Mouse (Mus musculus) forebrain, embryonic 16.5 days (tissue): Measurements from ENCODE around the gene Srcin1. TPM values are rescaled to one million over a fixed set of nuclear protein-coding genes. Genes with fewer than 3 reads are reported as not detected.
A peak's percentile ranks its signal among the peaks of the same experiment; 100 is the strongest.

ENCODE experiments used
- ATAC-seq: fragments of 200-750 bp; cut with Nextera tagmentation; 2 replicates; pipeline ENCODE4 v1.8.0; 2017; ENCODE audit warnings: mild to moderate bottlenecking, moderate library complexity
- H3K27ac ChIP-seq: fragments of 300-500 bp; sonication (generic); 2 replicates; pipeline ENCODE4 v1.5.1; 2014; ENCODE audit warnings: low read length, control low read depth
- H3K27me3 ChIP-seq: fragments of 300-500 bp; sonication (generic); replicated peaks from 2 replicates; pipeline ENCODE4 v1.6.1; 2014; ENCODE audit warnings: low read length; ENCODE audit not compliant: control insufficient read depth, insufficient read depth
- H3K36me3 ChIP-seq: fragments of 300-500 bp; sonication (generic); 2 replicates; pipeline ENCODE4 v1.6.1; 2014; ENCODE audit not compliant: control insufficient read depth, insufficient read depth
- H3K4me1 ChIP-seq: fragments of 300-500 bp; sonication (generic); replicated peaks from 2 replicates; pipeline ENCODE4 v1.6.1; 2014; ENCODE audit warnings: low read length; ENCODE audit not compliant: control insufficient read depth, insufficient read depth
- H3K4me2 ChIP-seq: fragments of 300-500 bp; sonication (generic); 2 replicates; pipeline ENCODE4 v1.6.1; 2014; ENCODE audit warnings: mild to moderate bottlenecking, low read length, control low read depth
- H3K4me3 ChIP-seq: fragments of 300-500 bp; sonication (generic); replicated peaks from 2 replicates; pipeline ENCODE4 v1.5.1; 2014; ENCODE audit warnings: mild to moderate bottlenecking, low read length, control low read depth
- H3K9ac ChIP-seq: fragments of 300-500 bp; sonication (generic); replicated peaks from 2 replicates; pipeline ENCODE4 v1.6.1; 2014; ENCODE audit warnings: low read depth, low read length, control low read depth
- H3K9me3 ChIP-seq: fragments of 300-500 bp; sonication (generic); 2 replicates; pipeline ENCODE4 v1.6.1; 2016; ENCODE audit warnings: low read length; ENCODE audit not compliant: control insufficient read depth
- WGBS: fragments of 180-500 bp; shearing (Covaris S2); extraction: QIAGEN DNeasy Blood & Tissue Kit; methylation state at CpG from one replicate; pipeline ENCODE4 v1.1.7; 2014; 5-methylcytosine and 5-hydroxymethylcytosine counted together
- polyA plus RNA-seq: library from polyadenylated mRNA; unstranded; fragments of >200 nt; fragmentation: Nextera tagmentation; extraction: Ambion mirVana; gene quantifications from 2 replicates; pipeline ENCODE4 v1.2.1, GENCODE M21; 2015

The Srcin1 gene
- polyA plus RNA-seq, 1 experiment from 2014 or later, result 9.9 TPM

DNA sequence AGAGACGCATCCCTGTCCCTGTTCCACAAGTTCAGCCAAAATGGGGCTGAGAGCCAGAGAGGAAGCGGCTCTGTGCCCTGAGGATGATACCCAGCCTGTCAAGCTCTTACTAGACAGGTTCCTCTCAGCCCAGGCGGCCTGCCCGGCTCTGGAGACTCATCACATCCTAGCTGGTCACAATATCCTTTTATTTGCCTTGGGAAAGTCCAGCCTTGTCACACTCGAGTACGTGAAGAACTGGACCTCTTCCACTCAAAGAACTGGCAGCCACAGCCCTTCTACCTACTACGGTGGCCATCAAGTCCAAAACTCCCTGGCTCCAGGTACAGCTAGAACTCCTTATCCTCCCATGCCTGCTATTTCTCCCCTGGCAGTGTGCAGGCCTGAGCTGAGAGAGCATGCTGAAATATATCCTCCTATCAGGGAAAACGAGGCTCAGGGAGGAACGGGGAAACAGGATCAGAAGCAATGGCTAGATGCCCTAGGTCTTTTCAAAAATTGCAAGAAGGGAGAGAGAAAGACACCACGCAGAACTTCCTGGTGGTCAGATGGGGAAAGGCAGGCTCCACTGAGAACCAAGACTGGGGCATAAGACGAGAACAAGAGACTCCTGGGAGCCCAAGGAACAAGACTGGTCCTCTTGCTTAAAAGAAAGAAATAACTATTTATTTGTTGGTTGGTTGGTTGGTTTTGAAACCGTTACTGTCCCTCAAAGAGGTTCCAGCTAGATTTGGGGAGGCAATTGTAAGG lies 27.9 kb downstream of the Srcin1 start:
- Histone ChIP-seq H3K9me3 (no peaks in the 10 kb centered on the region), H3K4me1 (peaks cover 43% of the 10 kb centered on the region), H3K4me2 (no peak overlapping the region), H3K4me3 (no peak overlapping the region), H3K9ac (no peak overlapping the region), H3K27ac (no peak overlapping the region), H3K36me3 (no peaks in the 10 kb centered on the region), H3K27me3 (0 out of 2 replicates have a peak, but pooled peaks cover 2% of the 10 kb centered on the region)
- WGBS, result 67% methylated on average over 12 of the region's 12 CpGs
- no peak for ATAC-seq

DNA sequence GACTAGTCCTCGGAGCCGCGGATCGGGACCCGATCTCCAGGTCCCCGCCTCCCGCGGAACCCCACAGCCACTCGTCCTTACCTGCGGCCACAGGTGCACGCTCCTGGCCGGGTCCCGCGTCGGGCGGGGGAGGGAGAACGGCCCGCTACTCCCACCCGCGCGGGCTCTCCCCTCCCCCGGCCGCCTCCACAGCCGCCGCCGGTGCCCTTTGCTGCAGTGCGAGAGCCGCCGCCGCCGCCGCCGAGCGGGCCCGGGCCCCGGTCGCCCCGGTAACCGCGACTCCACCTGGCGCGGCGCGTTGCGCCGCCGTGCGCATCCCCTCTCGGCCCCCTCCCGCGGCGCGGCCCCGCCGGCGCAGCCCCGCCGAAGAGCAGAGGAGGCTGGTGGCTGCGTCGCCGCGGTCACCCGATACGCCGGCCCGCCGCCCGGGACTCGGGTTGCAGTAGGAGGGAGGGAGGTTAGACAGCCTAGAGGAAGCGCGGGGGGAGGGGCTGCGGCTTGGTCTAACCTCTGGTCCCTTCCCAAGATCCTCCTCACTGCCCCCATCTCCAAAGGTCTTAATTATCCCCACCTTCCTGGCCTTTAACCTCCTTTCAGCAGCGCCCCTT lies 29.1 kb downstream of the Srcin1 start:
- peak overlapping the region; percentile 50 for H3K4me3 ChIP-seq
- peak overlapping the region; percentile 90 for H3K4me2 ChIP-seq
- no peaks in the 10 kb centered on the region for H3K9me3 ChIP-seq
- H3K36me3 ChIP-seq, result no peaks in the 10 kb centered on the region
- under 1% methylated on average over 37 of the region's 73 CpGs for WGBS
- ATAC-seq, result peak; percentile 49
- 0 out of 2 replicates have a peak, but pooled peaks cover 2% of the 10 kb centered on the region for H3K27me3 ChIP-seq
- H3K9ac ChIP-seq, result peak overlapping the region; percentile 66
- H3K27ac ChIP-seq, result no peak overlapping the region
- peaks cover 42% of the 10 kb centered on the region for H3K4me1 ChIP-seq

DNA sequence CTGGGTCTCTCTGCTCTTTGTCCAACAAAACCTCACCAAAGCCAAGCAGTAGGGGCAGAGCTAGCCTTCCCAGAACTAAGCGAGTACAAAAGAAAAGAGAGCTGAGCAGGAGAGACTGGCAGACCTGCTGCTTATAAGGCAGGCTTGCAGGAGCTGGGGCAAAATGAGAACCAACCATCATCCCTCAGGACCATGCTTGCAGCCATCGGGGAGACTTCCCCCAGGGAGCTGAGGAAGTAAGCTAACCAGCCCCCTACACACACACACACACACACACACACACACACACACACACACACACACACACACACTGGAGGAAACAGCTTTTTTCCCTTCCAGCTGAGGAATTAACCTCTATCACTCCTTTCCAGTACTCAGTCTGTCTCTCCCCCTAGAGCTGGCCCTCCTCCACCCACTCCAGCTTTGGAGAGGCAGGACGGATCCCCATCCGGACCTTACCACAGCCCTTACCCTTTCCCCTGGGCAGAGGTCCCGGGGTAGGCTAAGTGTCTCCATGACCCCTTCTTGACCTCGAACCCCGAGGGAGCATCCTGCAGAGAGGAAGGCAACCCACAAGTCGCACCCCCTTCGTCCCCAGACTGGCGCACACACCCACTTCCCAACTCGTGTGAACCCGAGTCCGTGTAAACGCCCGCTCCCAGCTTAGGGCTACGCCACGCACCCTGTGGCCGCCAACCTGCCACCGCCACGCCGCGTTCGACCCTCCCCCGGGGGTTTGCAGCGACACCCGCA lies 30.0 kb downstream of the Srcin1 start:
- 7% methylated on average over 26 of the region's 26 CpGs for WGBS
- H3K9ac ChIP-seq, result peak overlapping the region; percentile 66
- H3K27ac ChIP-seq, result no peak overlapping the region
- no peaks in the 10 kb centered on the region for H3K9me3 ChIP-seq
- H3K27me3 ChIP-seq, result 0 out of 2 replicates have a peak, but pooled peaks cover 2% of the 10 kb centered on the region
- peaks cover 41% of the 10 kb centered on the region for H3K4me1 ChIP-seq
- no peaks in the 10 kb centered on the region for H3K36me3 ChIP-seq
- peak overlapping the region; percentile 90 for H3K4me2 ChIP-seq
- H3K4me3 ChIP-seq, result peak overlapping the region; percentile 50
- ATAC-seq, result no peak

DNA sequence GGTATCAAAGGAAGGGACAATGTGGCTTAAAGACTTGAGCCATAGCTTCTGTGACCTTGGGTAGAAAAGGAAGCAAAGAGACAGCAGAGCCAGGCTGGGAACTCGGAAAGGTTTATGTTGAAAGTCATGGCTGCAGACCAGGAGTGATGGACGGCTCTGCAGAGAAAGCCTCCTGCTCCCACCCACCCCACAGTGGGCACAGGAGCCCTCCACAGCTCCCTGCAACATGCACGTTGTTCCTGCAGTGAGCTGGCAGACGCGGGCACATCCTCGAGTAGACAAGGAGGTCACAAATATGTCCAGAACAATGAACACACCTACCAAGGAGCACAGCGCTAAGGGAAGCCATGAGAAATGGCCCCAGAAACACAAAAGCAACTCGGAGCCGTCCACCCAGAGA lies 32.1 kb downstream of the Srcin1 start:
- no peak overlapping the region for H3K4me2 ChIP-seq
- H3K9ac ChIP-seq, result no peak overlapping the region
- no peak overlapping the region for H3K4me3 ChIP-seq
- H3K36me3 ChIP-seq, result no peaks in the 10 kb centered on the region
- WGBS, result 78% methylated on average over 9 of the region's 9 CpGs
- H3K27ac ChIP-seq, result no peak overlapping the region
- ATAC-seq, result no peak
- no peaks in the 10 kb centered on the region for H3K9me3 ChIP-seq
- H3K27me3 ChIP-seq, result 0 out of 2 replicates have a peak, but pooled peaks cover 2% of the 10 kb centered on the region
- H3K4me1 ChIP-seq, result peaks cover 51% of the 10 kb centered on the region

DNA sequence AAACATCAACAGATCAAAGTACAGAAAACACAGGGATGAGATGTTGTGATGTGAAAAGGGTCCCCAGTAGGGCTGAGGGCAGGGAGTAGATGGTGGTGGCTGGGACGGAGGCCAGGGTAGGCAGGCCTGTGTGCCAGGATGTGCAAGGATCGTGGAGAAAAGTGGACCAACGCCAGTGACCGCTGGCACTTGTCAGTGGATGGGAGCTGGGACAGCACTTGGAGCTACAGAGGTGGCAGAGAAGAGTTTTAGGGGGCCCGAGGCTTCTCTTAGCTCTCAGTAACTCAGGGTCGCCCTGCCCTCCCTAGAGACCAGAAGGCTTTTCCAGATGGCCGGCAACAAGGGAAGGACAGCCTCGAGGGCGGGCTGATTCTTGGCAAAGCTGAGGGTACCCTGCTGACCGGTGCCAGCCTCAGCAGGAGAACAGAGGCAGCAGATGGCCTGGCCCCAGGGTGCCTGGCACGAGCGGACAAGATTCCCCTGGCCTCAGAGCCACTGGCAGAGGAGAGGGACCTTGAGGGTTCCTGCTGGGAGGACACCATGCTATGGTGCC lies 32.7 kb downstream of the Srcin1 start:
- Histone ChIP-seq H3K36me3 (no peaks in the 10 kb centered on the region), H3K4me1 (peaks cover 51% of the 10 kb centered on the region), H3K4me2 (no peak overlapping the region), H3K27ac (no peak overlapping the region), H3K9ac (no peak overlapping the region), H3K27me3 (0 out of 2 replicates have a peak, but pooled peaks cover 2% of the 10 kb centered on the region), H3K4me3 (no peak overlapping the region), H3K9me3 (no peaks in the 10 kb centered on the region)
- WGBS, result 37% methylated on average over 12 of the region's 12 CpGs
- ATAC-seq, result peak; percentile 44

DNA sequence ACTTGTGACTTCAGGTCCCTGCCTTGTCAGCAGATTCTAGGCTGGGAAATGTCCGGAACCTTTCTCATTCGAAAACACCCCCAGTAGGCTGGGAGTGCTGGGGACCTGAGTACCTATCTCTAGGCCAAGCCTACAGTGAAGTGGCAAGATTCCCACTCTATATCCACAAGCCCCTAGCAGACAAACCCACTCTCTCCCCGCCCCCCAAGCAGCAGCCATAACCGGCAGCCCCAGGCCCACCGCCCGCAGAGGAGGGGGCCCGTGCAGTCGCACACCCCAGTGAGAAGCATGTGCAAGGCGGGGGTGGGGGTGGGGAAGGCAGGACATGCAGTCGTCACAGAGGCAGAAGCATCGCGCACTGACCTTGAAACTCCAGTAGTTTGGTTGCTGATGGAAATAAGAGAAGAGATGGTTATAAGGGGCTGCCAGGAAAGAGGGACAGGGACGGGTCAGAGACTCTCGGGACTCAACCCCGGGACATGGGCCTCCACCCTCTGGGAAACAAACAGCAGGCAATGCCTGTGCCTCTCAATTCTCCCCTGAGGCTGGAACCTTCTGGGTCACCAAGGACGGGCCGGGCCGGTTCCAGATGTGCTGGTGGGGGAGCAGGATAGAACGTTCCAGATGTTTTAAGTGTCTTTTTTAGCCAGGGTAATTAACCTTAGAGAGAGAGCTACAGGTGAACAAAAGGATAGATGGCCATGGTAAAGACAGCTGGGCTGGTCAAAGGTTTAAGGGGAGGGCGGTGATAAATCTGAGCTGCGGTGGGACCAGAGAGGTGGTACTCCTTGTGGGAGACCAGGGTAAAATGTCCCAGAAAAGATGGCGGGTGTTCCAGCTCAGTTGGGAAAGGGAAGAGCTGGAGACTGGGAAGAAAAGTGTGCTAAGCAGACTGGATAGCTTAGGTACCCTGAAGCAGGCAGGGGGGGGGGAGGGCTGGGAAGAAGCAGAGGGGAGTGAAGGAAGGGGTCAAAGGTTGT lies 33.5 kb downstream of the Srcin1 start:
- Histone ChIP-seq H3K9ac (no peak overlapping the region), H3K36me3 (no peaks in the 10 kb centered on the region), H3K4me1 (peaks cover 55% of the 10 kb centered on the region), H3K27me3 (0 out of 2 replicates have a peak, but pooled peaks cover 3% of the 10 kb centered on the region), H3K4me2 (no peak overlapping the region), H3K27ac (no peak overlapping the region), H3K9me3 (no peaks in the 10 kb centered on the region), H3K4me3 (no peak overlapping the region)
- no peak for ATAC-seq
- WGBS, result 86% methylated on average over 22 of the region's 22 CpGs

DNA sequence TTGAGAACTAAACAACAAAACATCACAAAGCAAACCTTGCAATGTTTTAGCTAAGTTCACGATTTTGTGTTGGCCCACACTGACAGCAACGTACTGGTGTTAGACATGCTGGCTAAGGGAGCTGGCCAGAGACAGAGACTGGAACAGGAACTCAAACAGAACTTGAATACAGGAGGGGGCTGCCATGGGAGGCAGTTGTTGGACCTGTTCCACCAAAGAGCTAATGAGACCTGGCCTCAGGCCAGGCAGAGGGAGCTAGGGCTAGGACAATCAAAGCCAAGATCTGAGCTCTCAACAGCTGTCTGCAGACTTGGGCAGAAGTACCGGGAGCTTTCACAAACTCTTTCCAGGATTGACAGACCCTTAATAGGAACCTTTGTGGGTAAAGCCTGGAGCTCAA lies 35.4 kb downstream of the Srcin1 start:
- ATAC-seq, result peak; percentile 54
- H3K27ac ChIP-seq, result peak overlapping the region; percentile 35; the same call in 1 of the 2 replicates
- H3K4me1 ChIP-seq, result peaks cover 55% of the 10 kb centered on the region
- no peaks in the 10 kb centered on the region for H3K9me3 ChIP-seq
- no peak overlapping the region for H3K4me2 ChIP-seq
- no peaks in the 10 kb centered on the region for H3K36me3 ChIP-seq
- peaks cover 9% of the 10 kb centered on the region for H3K27me3 ChIP-seq
- 9% methylated on average over 3 of the region's 3 CpGs for WGBS
- no peak overlapping the region for H3K9ac ChIP-seq
- no peak overlapping the region for H3K4me3 ChIP-seq

DNA sequence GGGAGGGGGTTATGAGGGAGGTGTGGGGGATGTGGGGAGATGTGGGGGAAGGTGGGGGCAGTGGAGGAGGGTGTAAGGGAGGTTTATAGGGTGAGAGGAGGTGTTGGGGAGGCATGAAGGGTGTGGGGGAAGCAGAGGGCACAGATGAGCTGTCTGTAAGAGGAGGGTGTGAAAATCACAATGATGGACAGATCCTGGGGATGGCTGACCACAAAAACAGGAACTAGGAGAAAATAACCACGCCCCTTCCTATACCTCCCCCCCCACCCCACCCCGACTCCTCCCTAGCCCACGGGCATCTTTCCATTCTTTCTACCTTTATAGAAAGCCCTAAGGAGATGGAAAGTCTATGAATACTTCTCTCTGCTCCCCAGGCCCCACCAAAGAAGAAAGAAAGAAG lies 35.9 kb downstream of the Srcin1 start:
- no peaks in the 10 kb centered on the region for H3K9me3 ChIP-seq
- WGBS, result 53% methylated on average over 3 of the region's 3 CpGs

More for the DNA sequence above, 35.9 kb downstream of the Srcin1 start:
- Histone ChIP-seq H3K4me2 (no peak overlapping the region), H3K4me1 (peaks cover 57% of the 10 kb centered on the region), H3K27ac (no peak overlapping the region), H3K4me3 (no peak overlapping the region), H3K27me3 (peaks cover 13% of the 10 kb centered on the region), H3K9ac (no peak overlapping the region), H3K36me3 (no peaks in the 10 kb centered on the region)
- ATAC-seq, result no peak
